Mouse (Mus musculus) E14TG2a.4 (cell line): Measurements from ENCODE around the gene Fgfr3.

Experiments
- CTCF ChIP-seq: conservative IDR thresholded peaks from 2 replicates; pipeline ENCODE4 v1.5.1; 2014; ENCODE audit warnings: low read length
- NANOG ChIP-seq: IDR thresholded peaks from 2 replicates; pipeline ENCODE4 v1.6.1; 2014; ENCODE audit warnings: borderline replicate concordance, low read length, mixed read lengths
- POU5F1 ChIP-seq: IDR thresholded peaks from 2 replicates; pipeline ENCODE4 v1.6.1; 2014; ENCODE audit warnings: low read length, borderline replicate concordance

DNA sequence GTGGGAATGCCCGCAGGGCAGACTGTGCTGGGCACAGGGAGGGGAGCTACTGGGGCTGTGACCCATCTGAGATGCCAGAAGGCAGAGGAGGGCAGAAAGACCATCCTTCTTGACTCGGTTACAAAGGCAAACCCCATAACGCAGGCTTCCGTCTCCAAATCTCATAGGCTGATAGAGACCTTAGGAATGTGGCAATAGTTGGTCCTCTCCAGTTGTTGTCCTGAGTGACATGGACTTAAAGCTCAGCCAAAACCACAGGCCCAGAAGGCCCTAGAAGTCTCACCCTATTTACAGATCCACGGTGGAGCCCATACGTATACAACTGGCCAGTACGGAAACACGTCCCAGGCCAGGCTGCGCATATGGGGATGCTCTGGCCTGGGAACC is 27.0 kb upstream of the Fgfr3 start:
- no peak for TF ChIP-seq CTCF
- no peak for TF ChIP-seq POU5F1
- TF ChIP-seq NANOG: no peak
